ENCODE assay signal across 8 mouse cellular contexts in genomic region chr10:22730992-22731271, GRCm38 (mm10). TPM values are rescaled to one million over a fixed set of nuclear protein-coding genes. Genes with fewer than 3 reads are reported as not detected.
DNase-seq lines count a peak whose midpoint lies in the region; ATAC-seq lines count a peak whose summit lies in the region.

No protein-coding gene starts in this region.

- H3K9me3 ChIP-seq in heart, embryonic 16.5 days (replicated peaks; ENCODE audit: control insufficient read depth, low read length) = no peaks in the 10 kb centered on the region
- H3K9me3 ChIP-seq in hindbrain, embryonic 14.5 days (ENCODE audit: control insufficient read depth, low read length) = no peaks in the 10 kb centered on the region
- no peaks in the 10 kb centered on the region for H3K9me3 ChIP-seq in midbrain, embryonic 13.5 days

- peak; percentile 30; the same call in 1 of the 2 replicates for ATAC-seq in heart, embryonic 16.5 days (replicated peaks; ENCODE audit: extremely low read depth, insufficient read depth, low FRiP score)
- ATAC-seq in activated CD4-positive, CD25-positive, alpha-beta regulatory T cell, adult 4 months = peak; percentile 22
- ATAC-seq in hindbrain, embryonic 14.5 days (ENCODE audit: low FRiP score) = no peak; the same call in 1 of the 2 replicates
- no peak for ATAC-seq in midbrain, embryonic 13.5 days
- no peak for ATAC-seq in granulocyte monocyte progenitor cell, adult 5-6 weeks (replicated peaks; ENCODE audit: poor library complexity, severe bottlenecking)

- peak overlapping the region; percentile 91 for H3K9ac ChIP-seq in heart, embryonic 16.5 days (ENCODE audit: low read length)
- peak overlapping the region; percentile 99 for H3K9ac ChIP-seq in hindbrain, embryonic 14.5 days
- H3K9ac ChIP-seq in midbrain, embryonic 13.5 days (replicated peaks) = peak overlapping the region; percentile 99

- no peaks in the 10 kb centered on the region for H3K27me3 ChIP-seq in heart, embryonic 16.5 days (ENCODE audit: control insufficient read depth, insufficient read depth, low read length)
- no peaks in the 10 kb centered on the region for H3K27me3 ChIP-seq in hindbrain, embryonic 14.5 days (ENCODE audit: control insufficient read depth, insufficient read depth, low read length)
- no peaks in the 10 kb centered on the region for H3K27me3 ChIP-seq in midbrain, embryonic 13.5 days

- H3K27ac ChIP-seq in heart, embryonic 16.5 days (ENCODE audit: low read length) = peak overlapping the region; percentile 80
- peak overlapping the region; percentile 96 for H3K27ac ChIP-seq in hindbrain, embryonic 14.5 days
- peak overlapping the region; percentile 96 for H3K27ac ChIP-seq in midbrain, embryonic 13.5 days

- no peaks in the 10 kb centered on the region for H3K36me3 ChIP-seq in heart, embryonic 16.5 days (ENCODE audit: control insufficient read depth, insufficient read depth)
- no peaks in the 10 kb centered on the region for H3K36me3 ChIP-seq in hindbrain, embryonic 14.5 days (replicated peaks; ENCODE audit: control insufficient read depth, insufficient read depth)
- no peaks in the 10 kb centered on the region for H3K36me3 ChIP-seq in midbrain, embryonic 13.5 days

- under 1% methylated on average over 33 of the region's 33 CpGs for WGBS in heart, embryonic 16.5 days
- under 1% methylated on average over 33 of the region's 33 CpGs for WGBS in hindbrain, embryonic 14.5 days
- 1% methylated on average over 33 of the region's 33 CpGs for WGBS in midbrain, embryonic 13.5 days

- peak overlapping the region; percentile 68 for H3K4me2 ChIP-seq in heart, embryonic 16.5 days (ENCODE audit: low read depth, low read length)
- peak overlapping the region; percentile 77 for H3K4me2 ChIP-seq in hindbrain, embryonic 14.5 days (replicated peaks)
- H3K4me2 ChIP-seq in midbrain, embryonic 13.5 days (replicated peaks) = peak overlapping the region; percentile 88

- peaks cover 25% of the 10 kb centered on the region for H3K4me1 ChIP-seq in heart, embryonic 16.5 days (ENCODE audit: control insufficient read depth, insufficient read depth, low read length)
- peaks cover 35% of the 10 kb centered on the region for H3K4me1 ChIP-seq in hindbrain, embryonic 14.5 days (replicated peaks; ENCODE audit: control insufficient read depth, insufficient read depth, low read length)
- peaks cover 40% of the 10 kb centered on the region for H3K4me1 ChIP-seq in midbrain, embryonic 13.5 days (replicated peaks)

- DNase-seq in heart, adult 8-10 months (ENCODE audit: low spot score) = no peak
- DNase-seq in hindbrain, embryonic 14.5 days (ENCODE audit: low spot score) = no peak
- DNase-seq in left cerebral cortex, adult 9 months (ENCODE audit: low spot score in 2 of 2) = no peak
- DNase-seq in kidney, adult 11 months = no peak

- H3K4me3 ChIP-seq in heart, embryonic 16.5 days (ENCODE audit: low read length) = peak overlapping the region; percentile 88
- peak overlapping the region; percentile 92 for H3K4me3 ChIP-seq in hindbrain, embryonic 14.5 days (replicated peaks; ENCODE audit: low read length)
- peak overlapping the region; percentile 99 for H3K4me3 ChIP-seq in midbrain, embryonic 13.5 days (replicated peaks)

RNA-seq across cellular contexts. Expression of gene Tbpl1, which starts 0.8 kb away (rescaled TPM):
- polyA plus RNA-seq in heart, embryonic 16.5 days (2015; fragmentation: Nextera tagmentation; extraction: Ambion mirVana) = 36.7 and 42.1 TPM in 2 replicates
- total RNA-seq in heart, adult 8-10 months (2022) = 10 to 100 TPM; 13.6 to 23.7 (median 16.2) TPM
- polyA plus RNA-seq in activated CD4-positive, CD25-positive, alpha-beta regulatory T cell, adult 4 months (2017; shearing (Covaris generic)) = 10 to 100 TPM; 54.2 to 76.9 TPM
- 88.7 and 90.5 TPM in 2 replicates for polyA plus RNA-seq in hindbrain, embryonic 14.5 days (2014; fragmentation: Nextera tagmentation; extraction: Ambion mirVana)
- 124 and 127 TPM in 2 replicates for polyA plus RNA-seq in midbrain, embryonic 13.5 days (2015; fragmentation: Nextera tagmentation; extraction: Ambion mirVana)
- total RNA-seq in granulocyte monocyte progenitor cell, adult 5-6 weeks (2014; fragmentation: Nextera tagmentation) = 21.9 and 22.5 TPM in 2 replicates
- total RNA-seq in granulocyte monocyte progenitor cell, adult 5-6 weeks (2017) = 20.2 and 21.9 TPM in 2 replicates

Comparison
In these comparisons a context has a peak if more than half of its experiments do, and no peak if none do; other contexts are left out.
1. ATAC-seq: peak in heart, embryonic 16.5 days (single experiment) and activated CD4-positive, CD25-positive, alpha-beta regulatory T cell, adult 4 months (single experiment); none in hindbrain, embryonic 14.5 days (single experiment), midbrain, embryonic 13.5 days (single experiment) and granulocyte monocyte progenitor cell, adult 5-6 weeks (single experiment).
2. Peak in every context shown above with its lines, with median percentiles within 50 percentile points of each other: H3K27ac ChIP-seq, H3K4me2 ChIP-seq, H3K4me3 ChIP-seq and H3K9ac ChIP-seq.